Mouse (Mus musculus) spleen, postnatal 14 days (tissue): ENCODE measurements around the gene Dusp28.
A peak's percentile ranks its signal among the peaks of the same experiment; 100 is the strongest.

Experiments
- DNase-seq, 2 experiments: peaks; one replicate each; pipeline ENCODE4 v3.0.0; 2021 to 2022; ENCODE audit warnings: low spot score in 2 of 2

The Dusp28 gene

GRCm38 (mm10) chr1:92906779-92907631 lies at the start of gene Dusp28:
Dusp28 (plus strand) TSS chr1:92906981.
- DNase-seq = peak; percentile 67 to 76

- no peak for DNase-seq
Measured at GRCm38 (mm10) chr1:92861503-92861902, 45.3 kb upstream of the Dusp28 start.

- no peak for DNase-seq
Measured at GRCm38 (mm10) chr1:92863268-92863667, 43.5 kb upstream of the Dusp28 start.

GRCm38 (mm10) chr1:92866170-92866569 lies 40.6 kb upstream of the Dusp28 start:
- DNase-seq = no peak

- no peak for DNase-seq
Measured at GRCm38 (mm10) chr1:92869985-92870384, 36.8 kb upstream of the Dusp28 start.

GRCm38 (mm10) chr1:92872666-92873065 lies 34.1 kb upstream of the Dusp28 start:
- DNase-seq = no peak

- no peak for DNase-seq
Measured at GRCm38 (mm10) chr1:92874011-92874410, 32.8 kb upstream of the Dusp28 start.

GRCm38 (mm10) chr1:92875360-92876111 lies 31.2 kb upstream of the Dusp28 start:
- no peak for DNase-seq

GRCm38 (mm10) chr1:92877431-92877978 lies 29.3 kb upstream of the Dusp28 start:
- DNase-seq = no peak

- DNase-seq = no peak
Measured at GRCm38 (mm10) chr1:92878066-92878741, 28.6 kb upstream of the Dusp28 start.

- DNase-seq = no peak
Measured at GRCm38 (mm10) chr1:92879266-92879665, 27.5 kb upstream of the Dusp28 start.

GRCm38 (mm10) chr1:92880101-92880500 lies 26.7 kb upstream of the Dusp28 start:
- DNase-seq = no peak

- no peak for DNase-seq
Measured at GRCm38 (mm10) chr1:92881982-92882381, 24.8 kb upstream of the Dusp28 start.

GRCm38 (mm10) chr1:92888901-92889655 lies 17.7 kb upstream of the Dusp28 start:
- no peak for DNase-seq

GRCm38 (mm10) chr1:92892791-92893190 lies 14.0 kb upstream of the Dusp28 start:
- no peak for DNase-seq

GRCm38 (mm10) chr1:92893896-92894295 lies 12.9 kb upstream of the Dusp28 start:
- no peak for DNase-seq

- peak; percentile 27 to 50 for DNase-seq
Measured at GRCm38 (mm10) chr1:92895089-92895488, 11.7 kb upstream of the Dusp28 start.

GRCm38 (mm10) chr1:92902786-92903185 lies 4.0 kb upstream of the Dusp28 start, which contains the start of gene Ankmy1:
Ankmy1 (minus strand) TSS chr1:92902906.
- DNase-seq = no peak

GRCm38 (mm10) chr1:92903627-92904026 lies 3.2 kb upstream of the Dusp28 start:
- no peak for DNase-seq

GRCm38 (mm10) chr1:92905703-92906310 lies 974 bp upstream of the Dusp28 start:
- no peak for DNase-seq
